Mouse (Mus musculus) ES-E14 (cell line): Measurements from ENCODE around the gene Ctrb1.

Experiments
- CHD2 ChIP-seq: IDR thresholded peaks from 2 replicates; pipeline ENCODE4 v1.6.1; 2014; ENCODE audit warnings: mild to moderate bottlenecking, low read depth, low read length, inconsistent platforms
- MAFK ChIP-seq: IDR thresholded peaks from 2 replicates; pipeline ENCODE4 v1.6.1; 2014; ENCODE audit warnings: mild to moderate bottlenecking, low read depth, low read length, inconsistent platforms; ENCODE audit not compliant: insufficient read depth
- ZC3H11A ChIP-seq: IDR thresholded peaks from 2 replicates; pipeline ENCODE4 v1.6.1; 2012; ENCODE audit warnings: low read depth, mild to moderate bottlenecking, inconsistent platforms, low read length, borderline replicate concordance
- ZNF384 ChIP-seq: IDR thresholded peaks from 2 replicates; pipeline ENCODE4 v1.6.1; 2012; ENCODE audit warnings: low read depth, low read length, inconsistent platforms

GRCm38 (mm10) chr8:111717866-111718265 lies 27.1 kb upstream of the Ctrb1 start:
- TF ChIP-seq CHD2 (no peak), MAFK (no peak), ZNF384 (no peak), ZC3H11A (no peak)
